Mouse (Mus musculus): ENCODE results near the gene Prdm1.

GRCm38 (mm10) chr10:44555317-44555716 is 27.0 kb upstream of the Prdm1 start:
- TF ChIP-seq CTCF (IDR thresholded peaks at IDR 0.05; ENCODE audit: borderline replicate concordance, control insufficient read depth, extremely low read depth, insufficient read depth, low read length, poor library complexity) (no peak), POLR2A (IDR thresholded peaks at IDR 0.05; ENCODE audit: control insufficient read depth, extremely low read depth, insufficient read depth, low read length, poor library complexity) (no peak)

Data from thymus, adult 2 months (tissue).